Mouse (Mus musculus) limb, embryonic 11.5 days (tissue): ENCODE measurements around the gene Msh2. TPM values are rescaled to one million over a fixed set of nuclear protein-coding genes. Genes with fewer than 3 reads are reported as not detected.

Experiments
- ATAC-seq: fragments of 200-750 bp; cut with Nextera tagmentation; 2 replicates; pipeline ENCODE4 v1.8.0; 2017; ENCODE audit warnings: low read depth; ENCODE audit not compliant: insufficient number of reproducible peaks, low FRiP score, low TSS enrichment
- DNase-seq: peaks from one replicate; pipeline ENCODE4 v3.0.0-alpha.2; 2015; ENCODE audit warnings: low spot score
- H3K27ac ChIP-seq: fragments of 300-500 bp; sonication (generic); replicated peaks from 2 replicates; pipeline ENCODE4 v1.5.1; 2014; ENCODE audit warnings: low read depth, mild to moderate bottlenecking, low read length
- H3K27me3 ChIP-seq: fragments of 300-500 bp; sonication (generic); 2 replicates; pipeline ENCODE4 v1.6.1; 2014; ENCODE audit warnings: mild to moderate bottlenecking, low read length, mixed read lengths; ENCODE audit not compliant: control insufficient read depth, insufficient read depth
- H3K36me3 ChIP-seq: fragments of 300-500 bp; sonication (generic); 2 replicates; pipeline ENCODE4 v1.6.1; 2014; ENCODE audit warnings: mild to moderate bottlenecking, low read length, moderate library complexity, mixed read lengths; ENCODE audit not compliant: control insufficient read depth, insufficient read depth
- H3K4me1 ChIP-seq: fragments of 300-500 bp; sonication (generic); 2 replicates; pipeline ENCODE4 v1.6.1; 2014; ENCODE audit warnings: low read length, mixed read lengths; ENCODE audit not compliant: control insufficient read depth, insufficient read depth
- H3K4me2 ChIP-seq: fragments of 300-500 bp; sonication (generic); 2 replicates; pipeline ENCODE4 v1.6.1; 2014; ENCODE audit warnings: low read depth, mild to moderate bottlenecking, moderate library complexity; ENCODE audit not compliant: severe bottlenecking
- H3K4me3 ChIP-seq: fragments of 300-500 bp; sonication (generic); 2 replicates; pipeline ENCODE4 v1.5.1; 2014; ENCODE audit warnings: low read depth, low read length
- H3K9ac ChIP-seq: fragments of 300-500 bp; sonication (generic); 2 replicates; pipeline ENCODE4 v1.6.1; 2014; ENCODE audit warnings: mild to moderate bottlenecking, low read length
- H3K9me3 ChIP-seq: fragments of 300-500 bp; sonication (generic); 2 replicates; pipeline ENCODE4 v1.6.1; 2016; ENCODE audit warnings: low read length; ENCODE audit not compliant: control insufficient read depth
- WGBS: fragments of 180-500 bp; shearing (Covaris S2); extraction: QIAGEN DNeasy Blood & Tissue Kit; methylation state at CpG from one replicate; pipeline ENCODE4 v1.1.7; 2014; 5-methylcytosine and 5-hydroxymethylcytosine counted together
- polyA plus RNA-seq: library from polyadenylated mRNA; unstranded; fragments of >200 nt; fragmentation: Nextera tagmentation; extraction: Ambion mirVana; gene quantifications from 2 replicates; pipeline ENCODE4 v1.2.1, GENCODE M21; 2014

The Msh2 gene
- polyA plus RNA-seq, 1 experiment from 2014 or later: 87.9 TPM

- H3K4me1 ChIP-seq: no peaks in the 10 kb centered on the region
- no peaks in the 10 kb centered on the region for H3K9me3 ChIP-seq
- H3K9ac ChIP-seq: no peak overlapping the region
- H3K27me3 ChIP-seq: no peaks in the 10 kb centered on the region
- H3K4me3 ChIP-seq: no peak overlapping the region
- ATAC-seq (no peak), DNase-seq (no peak)
- WGBS: 97% methylated on average over 8 of the region's 8 CpGs
- no peak overlapping the region for H3K27ac ChIP-seq
- H3K4me2 ChIP-seq: no peak overlapping the region
- H3K36me3 ChIP-seq: peaks cover 10% of the 10 kb centered on the region; the same call in 1 of the 2 replicates
Measured at GRCm38 (mm10) chr17:87689217-87689616, 17.1 kb downstream of the Msh2 start.

GRCm38 (mm10) chr17:87691958-87692357 lies 19.8 kb downstream of the Msh2 start:
- Histone ChIP-seq H3K4me3 (no peak overlapping the region), H3K9ac (no peak overlapping the region), H3K27me3 (no peaks in the 10 kb centered on the region), H3K4me1 (no peaks in the 10 kb centered on the region), H3K27ac (no peak overlapping the region), H3K36me3 (peaks cover 8% of the 10 kb centered on the region; the same call in 1 of the 2 replicates), H3K9me3 (no peaks in the 10 kb centered on the region), H3K4me2 (no peak overlapping the region)
- DNase-seq: peak; percentile 67
- WGBS: 88% methylated on average over 5 of the region's 5 CpGs
- no peak for ATAC-seq

GRCm38 (mm10) chr17:87695874-87696465 lies 23.8 kb downstream of the Msh2 start:
- Histone ChIP-seq H3K9ac (no peak overlapping the region), H3K4me3 (no peak overlapping the region), H3K36me3 (peaks cover 4% of the 10 kb centered on the region; the same call in 1 of the 2 replicates), H3K9me3 (no peaks in the 10 kb centered on the region), H3K4me1 (0 out of 2 replicates have a peak, but pooled peaks cover 4% of the 10 kb centered on the region), H3K4me2 (no peak overlapping the region), H3K27me3 (no peaks in the 10 kb centered on the region), H3K27ac (no peak overlapping the region)
- ATAC-seq: no peak
- 92% methylated on average over 11 of the region's 11 CpGs for WGBS
- DNase-seq: no peak

- ATAC-seq: no peak
- H3K9ac ChIP-seq: no peak overlapping the region
- no peak overlapping the region for H3K4me3 ChIP-seq
- WGBS: 88% methylated on average over 6 of the region's 6 CpGs
- no peak overlapping the region for H3K27ac ChIP-seq
- peaks cover 5% of the 10 kb centered on the region; the same call in 1 of the 2 replicates for H3K36me3 ChIP-seq
- H3K27me3 ChIP-seq: no peaks in the 10 kb centered on the region
- no peak for DNase-seq
- H3K4me2 ChIP-seq: no peak overlapping the region
- no peaks in the 10 kb centered on the region for H3K9me3 ChIP-seq
- H3K4me1 ChIP-seq: 0 out of 2 replicates have a peak, but pooled peaks cover 4% of the 10 kb centered on the region
Measured at GRCm38 (mm10) chr17:87696814-87697213, 24.7 kb downstream of the Msh2 start.

- Histone ChIP-seq H3K36me3 (0 out of 2 replicates have a peak, but pooled peaks cover 5% of the 10 kb centered on the region), H3K27ac (no peak overlapping the region), H3K4me3 (no peak overlapping the region), H3K4me2 (no peak overlapping the region), H3K9ac (no peak overlapping the region), H3K9me3 (no peaks in the 10 kb centered on the region), H3K4me1 (0 out of 2 replicates have a peak, but pooled peaks cover 4% of the 10 kb centered on the region), H3K27me3 (no peaks in the 10 kb centered on the region)
- ATAC-seq: no peak
- DNase-seq: no peak
- 70% methylated on average over 16 of the region's 16 CpGs for WGBS
Measured at GRCm38 (mm10) chr17:87698996-87699765, 27.1 kb downstream of the Msh2 start.

- Histone ChIP-seq H3K36me3 (0 out of 2 replicates have a peak, but pooled peaks cover 5% of the 10 kb centered on the region), H3K27me3 (no peaks in the 10 kb centered on the region), H3K9ac (no peak overlapping the region), H3K9me3 (no peaks in the 10 kb centered on the region), H3K4me2 (no peak overlapping the region), H3K4me3 (no peak overlapping the region), H3K27ac (no peak overlapping the region), H3K4me1 (0 out of 2 replicates have a peak, but pooled peaks cover 4% of the 10 kb centered on the region)
- DNase-seq (peak; percentile 28), ATAC-seq (peak; percentile 38)
- WGBS: 61% methylated on average over 8 of the region's 8 CpGs
Measured at GRCm38 (mm10) chr17:87700101-87700500, 28.0 kb downstream of the Msh2 start.

- H3K4me2 ChIP-seq: no peak overlapping the region
- H3K27me3 ChIP-seq: no peaks in the 10 kb centered on the region
- no peak overlapping the region for H3K9ac ChIP-seq
- no peak overlapping the region for H3K27ac ChIP-seq
- H3K36me3 ChIP-seq: peaks cover 11% of the 10 kb centered on the region; the same call in 1 of the 2 replicates
- no peaks in the 10 kb centered on the region for H3K4me1 ChIP-seq
- H3K4me3 ChIP-seq: no peak overlapping the region
- H3K9me3 ChIP-seq: no peaks in the 10 kb centered on the region; the same call in 1 of the 2 replicates
- WGBS: 82% methylated on average over 7 of the region's 7 CpGs
- DNase-seq: no peak
- ATAC-seq: no peak
Measured at GRCm38 (mm10) chr17:87724727-87725126, 52.6 kb downstream of the Msh2 start.

GRCm38 (mm10) chr17:87726489-87727356 lies 54.6 kb downstream of the Msh2 start:
- Histone ChIP-seq H3K36me3 (peaks cover 9% of the 10 kb centered on the region; the same call in 1 of the 2 replicates), H3K9ac (no peak overlapping the region), H3K27ac (no peak overlapping the region), H3K27me3 (no peaks in the 10 kb centered on the region), H3K4me3 (no peak overlapping the region), H3K9me3 (no peaks in the 10 kb centered on the region; the same call in 1 of the 2 replicates), H3K4me1 (no peaks in the 10 kb centered on the region), H3K4me2 (no peak overlapping the region)
- no peak for ATAC-seq
- 92% methylated on average over 12 of the region's 12 CpGs for whole genome bisulfite sequencing
- DNase-seq: no peak
